Mouse (Mus musculus) intestine, embryonic 15.5 days (tissue): ENCODE measurements around the gene Rad9a. TPM values are rescaled to one million over a fixed set of nuclear protein-coding genes. Genes with fewer than 3 reads are reported as not detected.
A peak's percentile ranks its signal among the peaks of the same experiment; 100 is the strongest.

Experiments used
- ATAC-seq: fragments of 200-750 bp; cut with Nextera tagmentation; 2 replicates; pipeline ENCODE4 v1.8.0; 2017; ENCODE audit warnings: moderate TSS enrichment, moderate library complexity
- H3K27ac ChIP-seq: fragments of 300-500 bp; sonication (generic); 2 replicates; pipeline ENCODE4 v1.5.1; 2015; ENCODE audit warnings: mild to moderate bottlenecking, inconsistent platforms
- H3K27me3 ChIP-seq: fragments of 300-500 bp; sonication (generic); replicated peaks from 2 replicates; pipeline ENCODE4 v1.6.1; 2015; ENCODE audit warnings: inconsistent platforms
- H3K36me3 ChIP-seq: fragments of 300-500 bp; sonication (generic); 2 replicates; pipeline ENCODE4 v1.6.1; 2015; ENCODE audit warnings: inconsistent platforms
- H3K4me1 ChIP-seq: fragments of 300-500 bp; sonication (generic); replicated peaks from 2 replicates; pipeline ENCODE4 v1.6.1; 2015; ENCODE audit warnings: inconsistent platforms
- H3K4me2 ChIP-seq: fragments of 300-500 bp; sonication (generic); replicated peaks from 2 replicates; pipeline ENCODE4 v1.6.1; 2015; ENCODE audit warnings: mild to moderate bottlenecking, inconsistent platforms
- H3K4me3 ChIP-seq: fragments of 300-500 bp; sonication (generic); replicated peaks from 2 replicates; pipeline ENCODE4 v1.5.1; 2015; ENCODE audit warnings: inconsistent platforms
- H3K9ac ChIP-seq: fragments of 300-500 bp; sonication (generic); 2 replicates; pipeline ENCODE4 v1.6.1; 2015; ENCODE audit warnings: inconsistent platforms
- H3K9me3 ChIP-seq: fragments of 300-500 bp; sonication (generic); 2 replicates; pipeline ENCODE4 v1.6.1; 2016; ENCODE audit warnings: inconsistent platforms
- WGBS: fragments of 180-500 bp; shearing (Covaris S2); methylation state at CpG from one replicate; pipeline ENCODE4 v1.1.7; 2015; 5-methylcytosine and 5-hydroxymethylcytosine counted together
- polyA plus RNA-seq: library from polyadenylated mRNA; unstranded; fragments of >200 nt; fragmentation: Nextera tagmentation; extraction: Ambion mirVana; gene quantifications from 2 replicates; pipeline ENCODE4 v1.2.1, GENCODE M21; 2015

Gene Rad9a
- polyA plus RNA-seq, 1 experiment from 2014 or later = 29.3 TPM

GRCm38 (mm10) chr19:4216041-4216685 lies 14.7 kb upstream of the Rad9a start:
- no peak for ATAC-seq
- H3K4me1 ChIP-seq = peaks cover 76% of the 10 kb centered on the region

GRCm38 (mm10) chr19:4215451-4215840 lies 14.0 kb upstream of the Rad9a start:
- 2% methylated on average over 19 of the region's 21 CpGs for WGBS
- peak overlapping the region; percentile 87 for H3K4me3 ChIP-seq
- H3K4me1 ChIP-seq = peaks cover 69% of the 10 kb centered on the region
- ATAC-seq = no peak
- H3K9me3 ChIP-seq = no peaks in the 10 kb centered on the region
- H3K9ac ChIP-seq = peak overlapping the region; percentile 97
- H3K4me2 ChIP-seq = peak overlapping the region; percentile 91
- no peaks in the 10 kb centered on the region for H3K36me3 ChIP-seq
- H3K27me3 ChIP-seq = 0 out of 2 replicates have a peak, but pooled peaks cover 3% of the 10 kb centered on the region
- peak overlapping the region; percentile 95 for H3K27ac ChIP-seq

More at GRCm38 (mm10) chr19:4216041-4216685, 14.7 kb upstream of the Rad9a start:
- H3K27ac ChIP-seq = peak overlapping the region; percentile 70
- no peaks in the 10 kb centered on the region for H3K36me3 ChIP-seq
- WGBS = 13% methylated on average over 14 of the region's 14 CpGs
- 0 out of 2 replicates have a peak, but pooled peaks cover 3% of the 10 kb centered on the region for H3K27me3 ChIP-seq
- peak overlapping the region; percentile 87 for H3K4me3 ChIP-seq
- no peaks in the 10 kb centered on the region for H3K9me3 ChIP-seq
- peak overlapping the region; percentile 91 for H3K4me2 ChIP-seq
- H3K9ac ChIP-seq = peak overlapping the region; percentile 39; the same call in 1 of the 2 replicates

DNA sequence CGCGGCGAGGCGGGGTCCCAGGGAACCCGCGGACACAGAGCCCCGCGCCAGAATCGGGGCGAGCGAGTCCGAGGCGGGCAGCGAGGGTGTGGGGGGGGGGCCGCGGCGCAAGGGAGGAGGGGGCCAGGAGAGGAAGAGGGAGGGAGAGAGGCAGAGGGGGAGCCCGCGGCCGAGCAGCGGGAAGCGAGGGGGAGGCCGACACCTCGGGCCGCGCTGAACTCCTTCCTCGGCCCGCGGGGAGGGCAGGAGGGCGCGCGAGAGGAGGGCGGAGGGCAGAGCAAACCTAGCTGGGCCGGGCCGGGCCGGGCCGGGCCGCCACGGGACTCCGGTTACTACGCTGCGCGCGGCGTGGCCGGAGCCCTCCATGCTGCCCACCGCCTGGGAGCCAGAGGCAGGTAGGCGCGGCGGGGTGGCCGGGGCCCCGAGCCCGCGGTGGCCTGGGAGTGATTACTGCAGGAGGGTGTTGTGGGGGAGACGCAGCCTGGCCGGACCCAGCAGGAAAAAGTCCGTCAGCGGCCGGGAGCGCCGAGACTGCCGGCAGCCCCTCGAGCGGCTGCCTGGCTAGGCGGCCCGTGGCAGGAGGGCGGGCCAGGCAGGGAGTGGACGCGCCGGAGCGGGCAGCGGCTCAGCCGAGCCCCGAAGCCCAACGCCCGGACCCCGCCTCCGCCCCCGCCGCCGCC lies 13.4 kb upstream of the Rad9a start:
- H3K4me1 ChIP-seq = peaks cover 64% of the 10 kb centered on the region
- H3K27me3 ChIP-seq = 0 out of 2 replicates have a peak, but pooled peaks cover 3% of the 10 kb centered on the region
- WGBS = under 1% methylated on average over 66 of the region's 81 CpGs
- H3K9me3 ChIP-seq = no peaks in the 10 kb centered on the region
- peak overlapping the region; percentile 91 for H3K4me2 ChIP-seq
- H3K4me3 ChIP-seq = peak overlapping the region; percentile 87
- peak overlapping the region; percentile 97 for H3K9ac ChIP-seq
- ATAC-seq = peak; percentile 44
- H3K27ac ChIP-seq = peak overlapping the region; percentile 95
- H3K36me3 ChIP-seq = no peaks in the 10 kb centered on the region

GRCm38 (mm10) chr19:4214071-4214770 lies 12.8 kb upstream of the Rad9a start, which contains the start of the genes Clcf1 and AC109138.7:
Gene Clcf1, plus strand, starts transcription at chr19:4214238.
Gene AC109138.7, plus strand, starts transcription at chr19:4214357.
- ATAC-seq = peak; percentile 60
- Histone ChIP-seq H3K27me3 (0 out of 2 replicates have a peak, but pooled peaks cover 3% of the 10 kb centered on the region), H3K4me1 (peaks cover 57% of the 10 kb centered on the region), H3K9me3 (no peaks in the 10 kb centered on the region), H3K9ac (peak within 1 kb of the TSS; percentile 97), H3K36me3 (no peaks in the 10 kb centered on the region), H3K27ac (peak within 1 kb of the TSS; percentile 95), H3K4me3 (peak within 1 kb of the TSS; percentile 87), H3K4me2 (peak within 1 kb of the TSS; percentile 91)
- WGBS = under 1% methylated on average over 49 of the region's 49 CpGs

- peak; percentile 34 for ATAC-seq
These were observed 12.1 kb upstream of the Rad9a start for GRCm38 (mm10) chr19:4213524-4213974.

GRCm38 (mm10) chr19:4211891-4212588 lies 10.6 kb upstream of the Rad9a start:
- no peak for ATAC-seq
- Histone ChIP-seq H3K4me3 (no peak overlapping the region), H3K27ac (no peak overlapping the region), H3K4me2 (no peak overlapping the region), H3K27me3 (0 out of 2 replicates have a peak, but pooled peaks cover 3% of the 10 kb centered on the region), H3K4me1 (peaks cover 42% of the 10 kb centered on the region), H3K36me3 (no peaks in the 10 kb centered on the region), H3K9me3 (no peaks in the 10 kb centered on the region), H3K9ac (peak overlapping the region; percentile 5; the same call in 1 of the 2 replicates)
- 66% methylated on average over 4 of the region's 4 CpGs for WGBS

More at GRCm38 (mm10) chr19:4213524-4213974, 12.1 kb upstream of the Rad9a start:
- Histone ChIP-seq H3K4me2 (peak overlapping the region; percentile 91), H3K36me3 (no peaks in the 10 kb centered on the region), H3K9ac (peak overlapping the region; percentile 97), H3K27ac (peak overlapping the region; percentile 95), H3K4me3 (peak overlapping the region; percentile 87), H3K4me1 (peaks cover 56% of the 10 kb centered on the region), H3K27me3 (0 out of 2 replicates have a peak, but pooled peaks cover 3% of the 10 kb centered on the region), H3K9me3 (no peaks in the 10 kb centered on the region)
- 11% methylated on average over 9 of the region's 9 CpGs for WGBS

DNA sequence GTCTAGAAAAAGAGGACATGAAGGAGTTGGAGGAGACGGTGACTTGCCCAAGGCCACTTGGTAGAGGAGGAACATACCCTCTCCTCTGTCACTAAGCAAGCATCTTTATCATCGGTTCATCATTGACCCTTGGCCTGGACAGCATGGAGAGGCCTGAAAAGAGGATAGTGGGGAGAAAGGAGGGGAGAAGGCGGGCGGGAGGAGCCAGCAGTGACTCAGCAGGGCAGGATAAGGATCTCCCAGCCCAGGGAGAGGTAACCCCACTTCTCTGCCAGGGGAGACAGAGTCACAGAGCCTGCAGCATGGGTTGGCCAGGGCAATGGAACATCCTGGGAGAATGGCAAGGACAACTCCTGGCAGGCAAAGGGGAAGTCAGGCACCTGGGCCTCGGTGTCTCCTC lies 7.1 kb upstream of the Rad9a start:
- WGBS = 67% methylated on average over 5 of the region's 5 CpGs
- no peak overlapping the region for H3K4me2 ChIP-seq
- H3K27ac ChIP-seq = no peak overlapping the region
- H3K36me3 ChIP-seq = no peaks in the 10 kb centered on the region
- peaks cover 20% of the 10 kb centered on the region for H3K4me1 ChIP-seq
- no peak overlapping the region for H3K4me3 ChIP-seq
- peaks cover 3% of the 10 kb centered on the region; the same call in 1 of the 2 replicates for H3K27me3 ChIP-seq
- H3K9me3 ChIP-seq = no peaks in the 10 kb centered on the region
- ATAC-seq = no peak
- H3K9ac ChIP-seq = no peak overlapping the region

GRCm38 (mm10) chr19:4206971-4207370 lies 5.5 kb upstream of the Rad9a start:
- H3K4me3 ChIP-seq = no peak overlapping the region
- peaks cover 11% of the 10 kb centered on the region for H3K4me1 ChIP-seq
- H3K27ac ChIP-seq = no peak overlapping the region
- no peak overlapping the region for H3K4me2 ChIP-seq
- peak; percentile 61 for ATAC-seq
- no peak overlapping the region for H3K9ac ChIP-seq
- no peaks in the 10 kb centered on the region; the same call in 1 of the 2 replicates for H3K27me3 ChIP-seq
- 2% methylated on average over 2 of the region's 2 CpGs for WGBS
- H3K36me3 ChIP-seq = no peaks in the 10 kb centered on the region
- H3K9me3 ChIP-seq = no peaks in the 10 kb centered on the region

DNA sequence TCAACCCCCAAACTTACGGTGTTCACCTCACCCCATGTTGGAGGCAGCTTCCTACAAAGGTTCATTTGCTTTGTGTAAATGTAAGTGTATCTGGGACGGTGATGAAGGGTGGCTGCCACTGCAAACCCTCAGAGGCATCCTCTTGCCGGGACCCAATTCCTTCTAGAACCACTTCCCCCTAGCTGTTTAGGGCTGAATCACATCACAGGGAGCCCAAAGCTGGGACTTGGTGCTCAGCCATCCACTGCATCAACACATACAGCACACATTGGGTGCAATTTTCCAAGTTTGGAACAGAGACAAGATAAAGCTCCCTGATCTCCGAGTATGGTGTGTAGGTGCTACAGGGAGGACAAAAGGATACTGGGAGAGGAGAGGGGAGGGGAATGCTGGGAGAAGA lies 3.4 kb upstream of the Rad9a start:
- H3K9ac ChIP-seq = no peak overlapping the region
- H3K4me3 ChIP-seq = no peak overlapping the region
- H3K27me3 ChIP-seq = no peaks in the 10 kb centered on the region; the same call in 1 of the 2 replicates
- H3K36me3 ChIP-seq = no peaks in the 10 kb centered on the region
- 58% methylated on average over 4 of the region's 4 CpGs for WGBS
- no peak overlapping the region for H3K4me2 ChIP-seq
- H3K27ac ChIP-seq = no peak overlapping the region
- no peak for ATAC-seq
- no peaks in the 10 kb centered on the region for H3K9me3 ChIP-seq
- peaks cover 23% of the 10 kb centered on the region for H3K4me1 ChIP-seq

DNA sequence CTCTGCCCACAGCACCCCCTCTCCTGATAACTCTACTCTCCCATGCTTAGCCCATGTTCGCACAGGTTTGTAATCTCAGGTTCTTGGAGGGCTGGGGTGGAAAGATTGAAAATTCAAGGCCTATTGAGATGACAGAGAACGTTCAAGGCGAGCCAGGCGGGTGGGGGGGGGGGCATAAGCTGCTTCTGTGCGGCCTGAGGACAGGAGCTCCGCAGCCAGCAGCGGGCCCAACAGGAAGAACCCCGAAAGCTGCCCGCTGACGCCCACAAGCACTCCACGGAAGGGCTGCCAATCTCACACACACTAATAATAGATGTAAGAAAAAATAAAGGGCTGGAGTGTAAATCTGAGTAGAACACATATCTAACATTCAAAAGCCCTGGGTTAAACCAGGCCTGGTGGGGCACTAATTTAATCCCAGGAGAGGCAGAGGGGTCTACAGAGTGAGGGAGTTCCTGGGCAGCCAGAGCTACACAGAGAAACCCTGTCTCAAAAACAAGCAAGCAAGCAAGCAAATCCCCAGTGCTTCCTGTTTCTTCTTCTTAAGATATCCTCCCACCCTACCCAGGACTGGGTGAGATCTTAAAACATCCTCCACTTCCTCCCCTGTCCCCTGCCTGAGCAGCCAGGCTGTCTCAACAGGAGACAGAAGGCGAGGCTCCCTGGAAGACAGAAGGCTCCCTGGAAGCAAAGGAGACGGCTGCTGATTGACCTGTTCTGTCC lies 2.3 kb upstream of the Rad9a start:
- no peaks in the 10 kb centered on the region; the same call in 1 of the 2 replicates for H3K27me3 ChIP-seq

GRCm38 (mm10) chr19:4203148-4203547 lies 1.7 kb upstream of the Rad9a start:
- 70% methylated on average over 3 of the region's 3 CpGs for WGBS
- no peak overlapping the region for H3K9ac ChIP-seq
- no peak for ATAC-seq

More for the DNA sequence above, 2.3 kb upstream of the Rad9a start:
- 66% methylated on average over 13 of the region's 13 CpGs for WGBS
- H3K4me3 ChIP-seq = no peak overlapping the region
- peaks cover 5% of the 10 kb centered on the region for H3K36me3 ChIP-seq
- no peak overlapping the region for H3K27ac ChIP-seq
- H3K9me3 ChIP-seq = no peaks in the 10 kb centered on the region
- no peak for ATAC-seq
- no peak overlapping the region for H3K9ac ChIP-seq
- H3K4me1 ChIP-seq = peaks cover 20% of the 10 kb centered on the region
- no peak overlapping the region for H3K4me2 ChIP-seq

More at GRCm38 (mm10) chr19:4203148-4203547, 1.7 kb upstream of the Rad9a start:
- Histone ChIP-seq H3K27me3 (no peaks in the 10 kb centered on the region; the same call in 1 of the 2 replicates), H3K4me3 (no peak overlapping the region), H3K9me3 (no peaks in the 10 kb centered on the region), H3K4me2 (no peak overlapping the region), H3K27ac (no peak overlapping the region), H3K4me1 (peaks cover 17% of the 10 kb centered on the region), H3K36me3 (peaks cover 8% of the 10 kb centered on the region)
